Mouse (Mus musculus) spleen, adult 2 months (tissue): ENCODE results near the gene Lrba. TPM values are rescaled to one million over a fixed set of nuclear protein-coding genes. Genes with fewer than 3 reads are reported as not detected.

Source experiments
- DNase-seq, 2 experiments: peaks; one replicate each; pipeline versions ENCODE4 v3.0.0 to v3.0.0-alpha.2; 2012 to 2021; ENCODE audit warnings: low spot score in 2 of 2, low read depth in 1 of 2
- H3K27ac ChIP-seq: fragments of 200-500 bp; 2 replicates; pipeline ENCODE4 v1.5.1; 2012; ENCODE audit warnings: low read length, inconsistent platforms; ENCODE audit not compliant: insufficient read depth
- H3K27me3 ChIP-seq: fragments of 200-500 bp; 2 replicates; pipeline ENCODE4 v1.6.1; 2012; ENCODE audit warnings: mild to moderate bottlenecking, moderate library complexity, low read length, inconsistent platforms; ENCODE audit not compliant: control insufficient read depth, insufficient read depth
- H3K36me3 ChIP-seq: fragments of 200-500 bp; 2 replicates; pipeline ENCODE4 v1.6.1; 2012; ENCODE audit warnings: mild to moderate bottlenecking, low read length, inconsistent platforms; ENCODE audit not compliant: control insufficient read depth, insufficient read depth
- H3K4me1 ChIP-seq: fragments of 200-500 bp; 2 replicates; pipeline ENCODE4 v1.6.1; 2011; ENCODE audit warnings: inconsistent platforms; ENCODE audit not compliant: control insufficient read depth, insufficient read depth, insufficient read length
- H3K4me3 ChIP-seq: fragments of 200-500 bp; 2 replicates; pipeline ENCODE4 v1.5.1; 2011; ENCODE audit warnings: mild to moderate bottlenecking, inconsistent platforms; ENCODE audit not compliant: insufficient read depth, insufficient read length; ENCODE audit errors: extremely low read depth
- CTCF ChIP-seq: fragments of 200-500 bp; IDR thresholded peaks from 2 replicates; pipeline ENCODE4 v1.5.1; 2011; ENCODE audit warnings: mild to moderate bottlenecking, inconsistent platforms; ENCODE audit not compliant: insufficient read depth, insufficient read length, insufficient replicate concordance; ENCODE audit errors: extremely low read depth
- POLR2A ChIP-seq: fragments of 200-500 bp; IDR thresholded peaks from 2 replicates; pipeline ENCODE4 v1.6.1; 2011; ENCODE audit warnings: low read depth, low read length, inconsistent platforms
- WGBS: fragments of 180-500 bp; shearing (Covaris S2); methylation state at CpG from one replicate; pipeline ENCODE4 v1.1.7; 2018; 5-methylcytosine and 5-hydroxymethylcytosine counted together
- polyA plus RNA-seq: library from polyadenylated mRNA; depleted of rRNA; stranded (reverse); fragments of >200 nt; gene quantifications from 2 replicates; pipeline ENCODE4 v1.2.3, GENCODE M21; 2012

The Lrba gene
- polyA plus RNA-seq, 1 experiment: 9.1 TPM

GRCm38 (mm10) chr3:86797871-86798460 is 573.5 kb downstream of the Lrba start:
- no peak overlapping the region for H3K27ac ChIP-seq
- H3K36me3 ChIP-seq: no peaks in the 10 kb centered on the region
- H3K4me3 ChIP-seq: no peak overlapping the region
- TF ChIP-seq POLR2A (no peak), CTCF (no peak)
- no peaks in the 10 kb centered on the region for H3K4me1 ChIP-seq
- no peaks in the 10 kb centered on the region for H3K27me3 ChIP-seq
- DNase-seq: no peak
- 92% methylated on average over 13 of the region's 13 CpGs for WGBS

GRCm38 (mm10) chr3:86799041-86799440 is 574.6 kb downstream of the Lrba start:
- no peak for TF ChIP-seq POLR2A
- TF ChIP-seq CTCF: no peak
- Histone ChIP-seq H3K27ac (peak overlapping the region; percentile 39; the same call in 1 of the 2 replicates), H3K4me1 (no peaks in the 10 kb centered on the region), H3K36me3 (no peaks in the 10 kb centered on the region), H3K4me3 (no peak overlapping the region; the same call in 1 of the 2 replicates), H3K27me3 (no peaks in the 10 kb centered on the region)
- DNase-seq: no peak
- 88% methylated on average over 9 of the region's 9 CpGs for WGBS

GRCm38 (mm10) chr3:86800841-86801240 is 576.4 kb downstream of the Lrba start:
- DNase-seq: no peak
- Histone ChIP-seq H3K4me1 (no peaks in the 10 kb centered on the region), H3K36me3 (no peaks in the 10 kb centered on the region), H3K27me3 (no peaks in the 10 kb centered on the region), H3K27ac (no peak overlapping the region), H3K4me3 (no peak overlapping the region)
- WGBS: 80% methylated on average over 8 of the region's 8 CpGs
- TF ChIP-seq CTCF (no peak), POLR2A (no peak)

- no peak overlapping the region for H3K4me3 ChIP-seq
- no peak overlapping the region for H3K27ac ChIP-seq
- no peaks in the 10 kb centered on the region for H3K4me1 ChIP-seq
- no peaks in the 10 kb centered on the region for H3K27me3 ChIP-seq
- 86% methylated on average over 8 of the region's 8 CpGs for WGBS
- DNase-seq: no peak
- TF ChIP-seq POLR2A (no peak), CTCF (no peak)
- H3K36me3 ChIP-seq: no peaks in the 10 kb centered on the region
These were observed 578.3 kb downstream of the Lrba start for GRCm38 (mm10) chr3:86802825-86803224.

- no peaks in the 10 kb centered on the region for H3K4me1 ChIP-seq
- no peak for TF ChIP-seq CTCF
- TF ChIP-seq POLR2A: no peak
- DNase-seq: no peak
- no peak overlapping the region for H3K27ac ChIP-seq
- H3K36me3 ChIP-seq: no peaks in the 10 kb centered on the region
- no peaks in the 10 kb centered on the region for H3K27me3 ChIP-seq
- WGBS: 97% methylated on average over 9 of the region's 9 CpGs
- no peak overlapping the region for H3K4me3 ChIP-seq
These were observed 579.8 kb downstream of the Lrba start for GRCm38 (mm10) chr3:86804265-86804664.

GRCm38 (mm10) chr3:86806834-86807233 is 582.4 kb downstream of the Lrba start:
- H3K4me1 ChIP-seq: no peaks in the 10 kb centered on the region
- no peak for DNase-seq
- H3K4me3 ChIP-seq: no peak overlapping the region
- no peak overlapping the region for H3K27ac ChIP-seq
- H3K36me3 ChIP-seq: no peaks in the 10 kb centered on the region
- 93% methylated on average over 9 of the region's 9 CpGs for WGBS
- H3K27me3 ChIP-seq: no peaks in the 10 kb centered on the region
- TF ChIP-seq CTCF: no peak
- no peak for TF ChIP-seq POLR2A

- no peaks in the 10 kb centered on the region for H3K4me1 ChIP-seq
- H3K27ac ChIP-seq: no peak overlapping the region
- no peak overlapping the region for H3K4me3 ChIP-seq
- H3K36me3 ChIP-seq: no peaks in the 10 kb centered on the region
- DNase-seq: no peak
- TF ChIP-seq CTCF (no peak), POLR2A (no peak)
- H3K27me3 ChIP-seq: no peaks in the 10 kb centered on the region
- WGBS: 83% methylated on average over 14 of the region's 14 CpGs
These were observed 583.4 kb downstream of the Lrba start for GRCm38 (mm10) chr3:86807750-86808467.
